Mouse (Mus musculus) c-Kit-negative CD71-positive TER-119-positive erythroid progenitor cells, embryonic 14.5 days (primary cell): ENCODE data around the gene Fam122a.

Experiments
- DNase-seq: peaks from one replicate; pipeline ENCODE4 v3.0.0-alpha.2; 2013; ENCODE audit warnings: low read depth, low spot score

The Fam122a gene

GRCm38 (mm10) chr19:24476929-24477882 is at the start of gene Fam122a:
Fam122a (minus strand) TSS chr19:24477356.
- DNase-seq = peak; percentile 81

- no peak for DNase-seq
These were observed 46.5 kb upstream of the Fam122a start for GRCm38 (mm10) chr19:24523476-24524313.

- DNase-seq = no peak
These were observed 44.8 kb upstream of the Fam122a start for GRCm38 (mm10) chr19:24521997-24522396.

GRCm38 (mm10) chr19:24521146-24521545 is 44.0 kb upstream of the Fam122a start:
- DNase-seq = no peak

- no peak for DNase-seq
These were observed 42.7 kb upstream of the Fam122a start for GRCm38 (mm10) chr19:24519732-24520409.

- DNase-seq = no peak
These were observed 41.2 kb upstream of the Fam122a start for GRCm38 (mm10) chr19:24518384-24518783.

GRCm38 (mm10) chr19:24517057-24517456 is 39.9 kb upstream of the Fam122a start:
- DNase-seq = no peak

GRCm38 (mm10) chr19:24515941-24516340 is 38.8 kb upstream of the Fam122a start:
- DNase-seq = no peak

- no peak for DNase-seq
These were observed 37.8 kb upstream of the Fam122a start for GRCm38 (mm10) chr19:24514661-24515642.

- DNase-seq = peak; percentile 94
These were observed 36.1 kb upstream of the Fam122a start for GRCm38 (mm10) chr19:24513105-24513843.

- DNase-seq = no peak
These were observed 34.8 kb upstream of the Fam122a start for GRCm38 (mm10) chr19:24511939-24512338.

- DNase-seq = no peak
These were observed 32.2 kb upstream of the Fam122a start for GRCm38 (mm10) chr19:24509391-24509790.

- DNase-seq = no peak
These were observed 31.1 kb upstream of the Fam122a start for GRCm38 (mm10) chr19:24508087-24508767.

GRCm38 (mm10) chr19:24502736-24503421 is 25.7 kb upstream of the Fam122a start:
- no peak for DNase-seq

- DNase-seq = no peak
These were observed 24.4 kb upstream of the Fam122a start for GRCm38 (mm10) chr19:24501525-24501924.

GRCm38 (mm10) chr19:24500431-24500830 is 23.3 kb upstream of the Fam122a start:
- no peak for DNase-seq

- DNase-seq = no peak
These were observed 22.1 kb upstream of the Fam122a start for GRCm38 (mm10) chr19:24499291-24499690.

- no peak for DNase-seq
These were observed 16.7 kb upstream of the Fam122a start for GRCm38 (mm10) chr19:24493887-24494286.

GRCm38 (mm10) chr19:24491824-24492223 is 14.7 kb upstream of the Fam122a start:
- no peak for DNase-seq
